Mouse (Mus musculus) small intestine, adult 2 months (tissue): ENCODE measurements around the gene Klhl30. TPM values are rescaled to one million over a fixed set of nuclear protein-coding genes. Genes with fewer than 3 reads are reported as not detected.

Source experiments
- H3K27ac ChIP-seq: fragments of 200-500 bp; 2 replicates; pipeline ENCODE4 v1.5.1; 2012; ENCODE audit warnings: low read depth, low read length, control low read depth, inconsistent platforms; ENCODE audit not compliant: insufficient read depth
- H3K27me3 ChIP-seq: fragments of 200-500 bp; 2 replicates; pipeline ENCODE4 v1.6.1; 2012; ENCODE audit warnings: mild to moderate bottlenecking, moderate library complexity, low read length, inconsistent platforms; ENCODE audit not compliant: control insufficient read depth, insufficient read depth
- H3K36me3 ChIP-seq: fragments of 200-500 bp; 2 replicates; pipeline ENCODE4 v1.6.1; 2012; ENCODE audit warnings: mild to moderate bottlenecking, low read length, control low read depth, inconsistent platforms; ENCODE audit not compliant: control insufficient read depth, insufficient read depth
- H3K4me1 ChIP-seq: fragments of 200-500 bp; 2 replicates; pipeline ENCODE4 v1.6.1; 2012; ENCODE audit warnings: low read length, inconsistent platforms, mixed read lengths; ENCODE audit not compliant: control insufficient read depth, insufficient read depth, insufficient read length
- H3K4me3 ChIP-seq: fragments of 200-500 bp; 2 replicates; pipeline ENCODE4 v1.5.1; 2012; ENCODE audit warnings: low read depth, mild to moderate bottlenecking, control low read depth, inconsistent platforms, low read length, moderate library complexity
- CTCF ChIP-seq: fragments of 200-500 bp; IDR thresholded peaks from 2 replicates; pipeline ENCODE4 v1.5.1; 2012; ENCODE audit warnings: low read depth, mild to moderate bottlenecking, control low read depth, inconsistent platforms, low read length, moderate library complexity, mixed read lengths; ENCODE audit not compliant: insufficient replicate concordance, insufficient read length; ENCODE audit errors: extremely low read depth
- POLR2A ChIP-seq: fragments of 200-500 bp; IDR thresholded peaks from 2 replicates; pipeline ENCODE4 v1.6.1; 2012; ENCODE audit warnings: low read depth, mild to moderate bottlenecking, control low read depth, inconsistent platforms, low read length, moderate library complexity
- WGBS: fragments of 180-500 bp; shearing (Covaris S2); methylation state at CpG from one replicate; pipeline ENCODE4 v1.1.7; 2018; 5-methylcytosine and 5-hydroxymethylcytosine counted together
- polyA plus RNA-seq: library from polyadenylated mRNA; depleted of rRNA; stranded (reverse); fragments of >200 nt; gene quantifications from 2 replicates; pipeline ENCODE4 v1.2.3, GENCODE M21; 2012

Gene Klhl30
- polyA plus RNA-seq, 1 experiment: 1.2 TPM

DNA sequence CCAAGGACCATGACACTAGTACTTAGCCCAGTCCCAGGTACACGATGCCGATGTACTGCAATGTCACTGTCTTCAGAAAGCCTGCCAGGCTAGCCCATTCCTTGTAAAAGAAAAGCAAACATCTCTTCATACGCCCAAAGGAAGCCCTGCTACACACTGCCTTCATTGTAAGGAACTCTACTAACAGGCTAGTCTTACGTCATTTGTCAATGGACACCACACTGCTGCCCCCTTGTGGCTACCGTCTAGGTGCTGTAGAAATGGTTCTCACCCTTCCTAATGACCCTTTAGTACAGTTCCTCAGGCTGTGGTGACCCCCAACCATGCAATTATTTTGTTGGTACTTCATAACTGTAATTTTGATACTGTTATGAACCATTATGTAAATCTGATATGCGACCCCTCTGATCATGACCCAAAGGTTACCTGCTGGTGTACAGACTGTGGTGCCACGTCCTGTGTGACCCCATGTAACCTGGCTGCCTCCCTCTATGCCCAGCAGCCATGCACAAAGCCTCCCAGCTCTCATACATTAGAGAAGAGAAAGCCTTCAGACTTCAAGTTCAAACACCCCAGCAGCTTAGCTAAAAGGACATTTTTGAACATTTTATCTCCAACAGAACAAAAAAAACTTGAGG, 29.8 kb downstream of the Klhl30 start:
- H3K27ac ChIP-seq: no peak overlapping the region
- H3K36me3 ChIP-seq: peaks cover 70% of the 10 kb centered on the region
- WGBS: 42% methylated on average over 7 of the region's 7 CpGs

GRCm38 (mm10) chr1:91381091-91381471, 30.3 kb downstream of the Klhl30 start:
- H3K27me3 ChIP-seq: no peaks in the 10 kb centered on the region
- WGBS: 66% methylated on average over 4 of the region's 4 CpGs
- H3K4me1 ChIP-seq: no peaks in the 10 kb centered on the region
- H3K4me3 ChIP-seq: no peak overlapping the region
- H3K36me3 ChIP-seq: peaks cover 68% of the 10 kb centered on the region
- TF ChIP-seq POLR2A (no peak), CTCF (no peak)
- no peak overlapping the region for H3K27ac ChIP-seq

More for the DNA sequence above, 29.8 kb downstream of the Klhl30 start:
- TF ChIP-seq POLR2A (no peak), CTCF (peak; percentile 41; the same call in 1 of the 2 replicates)
- Histone ChIP-seq H3K27me3 (no peaks in the 10 kb centered on the region), H3K4me3 (no peak overlapping the region), H3K4me1 (no peaks in the 10 kb centered on the region)

DNA sequence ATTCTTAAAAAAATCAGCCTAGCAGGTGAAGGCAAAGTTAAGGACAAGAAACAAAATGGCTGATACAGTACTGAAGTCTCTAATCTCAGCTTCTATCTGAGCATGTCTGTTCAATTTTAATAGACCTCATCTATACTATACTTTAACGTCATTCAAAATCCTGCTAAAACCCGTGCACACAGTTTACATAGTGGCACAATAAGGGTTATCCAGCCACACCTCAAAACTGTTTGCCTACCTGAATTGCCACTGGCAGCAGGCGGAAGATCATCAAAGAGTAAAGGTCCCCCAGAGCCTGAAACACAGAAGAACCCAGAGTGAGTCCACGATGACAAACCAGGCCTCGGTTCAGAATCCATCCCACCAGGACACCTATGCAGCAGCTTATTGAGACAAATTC, 39.6 kb downstream of the Klhl30 start:
- no peak overlapping the region for H3K4me3 ChIP-seq
- H3K4me1 ChIP-seq: no peaks in the 10 kb centered on the region
- H3K27ac ChIP-seq: no peak overlapping the region
- WGBS: 33% methylated on average over 5 of the region's 5 CpGs
- H3K27me3 ChIP-seq: no peaks in the 10 kb centered on the region
- H3K36me3 ChIP-seq: peaks cover 39% of the 10 kb centered on the region
- TF ChIP-seq POLR2A (no peak), CTCF (no peak)

DNA sequence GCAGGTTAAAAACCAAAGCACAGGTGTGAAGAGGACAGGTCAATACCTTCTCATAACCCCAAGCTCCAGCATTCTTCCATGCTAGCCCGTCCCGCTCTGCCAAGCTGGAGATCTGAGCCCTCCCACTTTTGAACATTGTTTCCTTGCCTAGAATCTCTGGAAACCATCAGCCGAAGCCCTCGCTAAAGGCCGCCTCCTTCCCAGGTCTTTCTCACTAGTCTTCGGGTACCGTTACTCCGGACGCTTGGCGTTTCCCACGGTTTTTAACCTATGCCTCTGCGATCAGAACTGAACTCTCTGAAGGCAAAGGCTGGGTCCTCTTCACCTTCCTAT, 47.1 kb downstream of the Klhl30 start:
- under 1% methylated on average over 12 of the region's 12 CpGs for WGBS
- Histone ChIP-seq H3K27me3 (no peaks in the 10 kb centered on the region), H3K27ac (peak overlapping the region; percentile 45; the same call in 1 of the 2 replicates), H3K36me3 (peaks cover 8% of the 10 kb centered on the region), H3K4me1 (peaks cover 7% of the 10 kb centered on the region; the same call in 1 of the 2 replicates), H3K4me3 (peak overlapping the region; percentile 97)
- TF ChIP-seq CTCF: no peak
- no peak for TF ChIP-seq POLR2A

- Histone ChIP-seq H3K27ac (peak within 1 kb of the TSS; percentile 80), H3K4me1 (peaks cover 7% of the 10 kb centered on the region; the same call in 1 of the 2 replicates), H3K36me3 (0 out of 2 replicates have a peak, but pooled peaks cover 6% of the 10 kb centered on the region), H3K27me3 (no peaks in the 10 kb centered on the region), H3K4me3 (peak within 1 kb of the TSS; percentile 97)
- peak; percentile 67; the same call in 1 of the 2 replicates for TF ChIP-seq POLR2A
- no peak for TF ChIP-seq CTCF
- under 1% methylated on average over 91 of the region's 91 CpGs for WGBS
Measured at GRCm38 (mm10) chr1:91398260-91399062, 47.6 kb downstream of the Klhl30 start, which contains the start of gene Ilkap. TSS of gene Ilkap (minus strand) at chr1:91398815.

GRCm38 (mm10) chr1:91404976-91405375, 54.2 kb downstream of the Klhl30 start:
- H3K27ac ChIP-seq: no peak overlapping the region
- TF ChIP-seq POLR2A (no peak), CTCF (no peak)
- no peak overlapping the region for H3K4me3 ChIP-seq
- H3K4me1 ChIP-seq: no peaks in the 10 kb centered on the region
- H3K27me3 ChIP-seq: no peaks in the 10 kb centered on the region
- no peaks in the 10 kb centered on the region for H3K36me3 ChIP-seq
- 21% methylated on average over 1 of the region's 1 CpGs for WGBS
